8 mouse cellular contexts compared by ENCODE assay signal in the genomic region with DNA sequence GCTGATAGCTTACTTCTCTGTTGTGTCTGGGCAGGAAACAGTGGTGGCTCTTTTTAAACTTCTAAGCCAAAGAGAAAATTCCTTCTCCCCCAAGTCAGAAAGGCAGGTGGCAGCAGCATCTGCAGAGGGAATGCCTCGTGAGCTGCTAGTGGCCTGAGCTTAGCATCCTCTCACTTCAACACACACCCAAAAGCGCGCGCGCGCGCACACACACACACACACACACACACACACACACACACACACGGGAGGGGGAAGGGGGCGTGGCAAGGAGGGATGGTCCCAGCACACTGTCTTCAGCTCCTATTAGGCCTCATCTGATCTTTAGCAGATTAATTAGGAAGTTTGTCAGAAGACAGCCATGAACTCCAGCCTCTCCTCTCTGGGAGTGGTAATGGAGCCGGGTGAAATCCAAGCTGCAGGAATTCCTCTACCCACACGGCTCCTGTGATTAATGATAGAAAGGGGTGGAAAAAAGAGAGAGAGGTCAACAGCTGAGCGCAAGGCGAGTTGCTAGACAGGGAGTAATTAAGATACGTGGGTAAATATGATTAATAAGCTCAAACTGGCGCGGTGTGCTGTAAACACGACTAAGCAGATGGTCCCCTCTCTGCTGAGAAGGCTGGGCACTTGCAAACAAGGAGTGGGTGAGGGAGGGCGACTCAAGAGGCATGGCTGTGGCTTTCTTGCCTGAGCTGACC.
DNase-seq lines count a peak whose midpoint lies in the region; ATAC-seq lines count a peak whose summit lies in the region.

No protein-coding gene starts in this region.

- intact Hi-C loops in left cerebral cortex, postnatal 4 days (cut with DNase I), result no loop called here

- no peaks in the 10 kb centered on the region for H3K9me3 ChIP-seq in embryonic facial prominence, embryonic 11.5 days (replicated peaks; ENCODE audit: control insufficient read depth, low read length)
- H3K9me3 ChIP-seq in hindbrain, embryonic 13.5 days, result no peaks in the 10 kb centered on the region

- peaks cover 3% of the 10 kb centered on the region; the same call in 1 of the 2 replicates for H3K4me1 ChIP-seq in embryonic facial prominence, embryonic 11.5 days (ENCODE audit: control insufficient read depth, insufficient read depth, low read length)
- H3K4me1 ChIP-seq in hindbrain, embryonic 13.5 days (replicated peaks), result peaks cover 37% of the 10 kb centered on the region

- H3K9ac ChIP-seq in embryonic facial prominence, embryonic 11.5 days (replicated peaks; ENCODE audit: low read length), result no peak overlapping the region
- H3K9ac ChIP-seq in hindbrain, embryonic 13.5 days, result no peak overlapping the region

- no peak for ATAC-seq in embryonic facial prominence, embryonic 11.5 days (replicated peaks; ENCODE audit: insufficient number of reproducible peaks, low FRiP score, low TSS enrichment, low read depth)
- ATAC-seq in hindbrain, embryonic 13.5 days (ENCODE audit: low FRiP score), result peak; percentile 22; the same call in 1 of the 2 replicates

- H3K36me3 ChIP-seq in embryonic facial prominence, embryonic 11.5 days (replicated peaks; ENCODE audit: control insufficient read depth, insufficient read depth, low read depth, low read length), result no peaks in the 10 kb centered on the region
- no peaks in the 10 kb centered on the region for H3K36me3 ChIP-seq in hindbrain, embryonic 13.5 days

- peak; percentile 39 for DNase-seq in left cerebral cortex, postnatal 4 days
- DNase-seq in left cerebral cortex, adult 11 months (ENCODE audit: low spot score), result no peak
- peak; percentile 35 for DNase-seq in embryonic facial prominence, embryonic 11.5 days (ENCODE audit: low spot score)
- DNase-seq in retina, embryonic 14.5 days (ENCODE audit: low spot score), result peak; percentile 74
- DNase-seq in spleen, adult 12 weeks (ENCODE audit: low spot score), result no peak
- DNase-seq in c-Kit-positive CD71-positive TER-119-positive erythroid progenitor cells, embryonic 14.5 days (ENCODE audit: low spot score), result no peak
- DNase-seq in right cerebral cortex, adult 18-20 months, result no peak

- no peak overlapping the region for H3K4me3 ChIP-seq in embryonic facial prominence, embryonic 11.5 days (ENCODE audit: low read depth, low read length)
- H3K4me3 ChIP-seq in hindbrain, embryonic 13.5 days, result no peak overlapping the region

- H3K27me3 ChIP-seq in embryonic facial prominence, embryonic 11.5 days (ENCODE audit: control insufficient read depth, insufficient read depth, low read length), result no peaks in the 10 kb centered on the region
- H3K27me3 ChIP-seq in hindbrain, embryonic 13.5 days, result 0 out of 2 replicates have a peak, but pooled peaks cover 8% of the 10 kb centered on the region

- WGBS in embryonic facial prominence, embryonic 11.5 days, result 59% methylated on average over 17 of the region's 18 CpGs
- WGBS in hindbrain, embryonic 13.5 days, result 36% methylated on average over 17 of the region's 18 CpGs

- H3K27ac ChIP-seq in embryonic facial prominence, embryonic 11.5 days (replicated peaks; ENCODE audit: low read depth, low read length), result no peak overlapping the region
- H3K27ac ChIP-seq in hindbrain, embryonic 13.5 days, result peak overlapping the region; percentile 79

- H3K4me2 ChIP-seq in embryonic facial prominence, embryonic 11.5 days (ENCODE audit: low read depth, low read length), result no peak overlapping the region
- no peak overlapping the region for H3K4me2 ChIP-seq in hindbrain, embryonic 13.5 days

Comparison
In these comparisons a context has a peak if more than half of its experiments do, and no peak if none do; other contexts are left out.
1. DNase-seq: peak in left cerebral cortex, postnatal 4 days (single experiment), embryonic facial prominence, embryonic 11.5 days (single experiment) and retina, embryonic 14.5 days (single experiment); none in left cerebral cortex, adult 11 months (single experiment), spleen, adult 12 weeks (single experiment), c-Kit-positive CD71-positive TER-119-positive erythroid progenitor cells, embryonic 14.5 days (single experiment) and right cerebral cortex, adult 18-20 months (single experiment).